Mouse (Mus musculus) kidney, postnatal 25 days (tissue): Measurements from ENCODE around the gene Wdr91.
A peak's percentile ranks its signal among the peaks of the same experiment; 100 is the strongest.

Source experiments
- DNase-seq, 2 experiments: peaks; one replicate each; pipeline ENCODE4 v3.0.0; 2021; ENCODE audit warnings: mixed read lengths in 2 of 2

The Wdr91 gene

GRCm38 (mm10) chr6:34877509-34878321, 33.0 kb downstream of the Wdr91 start, which contains the start of gene Cyren:
TSS of gene Cyren (minus strand) at chr6:34878060.
- DNase-seq = peak; percentile 92 to 97

- DNase-seq = no peak
Measured at GRCm38 (mm10) chr6:34876835-34877156, 33.9 kb downstream of the Wdr91 start.

GRCm38 (mm10) chr6:34875966-34876834, 34.5 kb downstream of the Wdr91 start:
- peak; percentile 14 to 17 for DNase-seq

GRCm38 (mm10) chr6:34875268-34875761, 35.4 kb downstream of the Wdr91 start:
- DNase-seq = peak; percentile 43 to 56

- DNase-seq = peak; percentile 81 to 93
Measured at GRCm38 (mm10) chr6:34874101-34874921, 36.4 kb downstream of the Wdr91 start.

GRCm38 (mm10) chr6:34872871-34873270, 37.8 kb downstream of the Wdr91 start:
- no peak for DNase-seq

GRCm38 (mm10) chr6:34871929-34872328, 38.7 kb downstream of the Wdr91 start:
- no peak for DNase-seq

GRCm38 (mm10) chr6:34870724-34871123, 40.0 kb downstream of the Wdr91 start:
- no peak for DNase-seq

GRCm38 (mm10) chr6:34870136-34870535, 40.5 kb downstream of the Wdr91 start:
- no peak for DNase-seq

- DNase-seq = peak; percentile 52 to 64
Measured at GRCm38 (mm10) chr6:34869225-34869915, 41.3 kb downstream of the Wdr91 start.

- DNase-seq = peak in 1 of 2 experiments; percentile 35
Measured at GRCm38 (mm10) chr6:34868507-34869217, 42.0 kb downstream of the Wdr91 start.

GRCm38 (mm10) chr6:34867995-34868350, 42.7 kb downstream of the Wdr91 start:
- DNase-seq = no peak

GRCm38 (mm10) chr6:34867301-34867994, 43.2 kb downstream of the Wdr91 start:
- no peak for DNase-seq

- DNase-seq = no peak
Measured at GRCm38 (mm10) chr6:34866786-34867185, 43.9 kb downstream of the Wdr91 start.

- DNase-seq = peak; percentile 56 to 76
Measured at GRCm38 (mm10) chr6:34865711-34866593, 44.7 kb downstream of the Wdr91 start.

- peak; percentile 43 to 63 for DNase-seq
Measured at GRCm38 (mm10) chr6:34865213-34865612, 45.5 kb downstream of the Wdr91 start.

GRCm38 (mm10) chr6:34863786-34864514, 46.7 kb downstream of the Wdr91 start:
- DNase-seq = no peak

- DNase-seq = peak; percentile 60 to 72
Measured at GRCm38 (mm10) chr6:34862791-34863403, 47.8 kb downstream of the Wdr91 start, which contains the start of gene Tmem140. TSS of gene Tmem140 (plus strand) at chr6:34863146.
